Mouse (Mus musculus): ENCODE measurements around the gene Diaph3. TPM values are rescaled to one million over a fixed set of nuclear protein-coding genes. Genes with fewer than 3 reads are reported as not detected.

Diaph3 gene
- polyA plus RNA-seq, 1 experiment from 2014 or later: 7.5 TPM

- Histone ChIP-seq H3K4me2 (ENCODE audit: low read depth, low read length) (no peak overlapping the region), H3K27me3 (ENCODE audit: insufficient read depth, low read length) (no peaks in the 10 kb centered on the region), H3K9me3 (ENCODE audit: low read length) (no peaks in the 10 kb centered on the region), H3K4me3 (ENCODE audit: low read depth, low read length) (no peak overlapping the region), H3K4me1 (ENCODE audit: insufficient read depth) (no peaks in the 10 kb centered on the region), H3K36me3 (replicated peaks; ENCODE audit: insufficient read depth, low read length) (no peaks in the 10 kb centered on the region), H3K9ac (replicated peaks) (no peak overlapping the region), H3K27ac (ENCODE audit: low read depth) (no peak overlapping the region)
- no peak for TF ChIP-seq EP300 (IDR thresholded peaks at IDR 0.05; ENCODE audit: low read depth)
- TF ChIP-seq CTCF (IDR thresholded peaks at IDR 0.05; ENCODE audit: low read depth): no peak
- no peak for DNase-seq
- WGBS (ENCODE audit: insufficient replicate concordance): 32% methylated on average over 4 of the region's 4 CpGs
- no peak for ATAC-seq
Measured at GRCm38 (mm10) chr14:86847154-86847810, 293.8 kb downstream of the Diaph3 start.

GRCm38 (mm10) chr14:86844075-86844474, 297.0 kb downstream of the Diaph3 start:
- H3K4me2 ChIP-seq (ENCODE audit: low read depth, low read length): no peak overlapping the region
- TF ChIP-seq CTCF (IDR thresholded peaks at IDR 0.05; ENCODE audit: low read depth): no peak
- TF ChIP-seq EP300 (IDR thresholded peaks at IDR 0.05; ENCODE audit: low read depth): no peak
- no peak overlapping the region for H3K27ac ChIP-seq (ENCODE audit: low read depth)
- H3K36me3 ChIP-seq (replicated peaks; ENCODE audit: insufficient read depth, low read length): no peaks in the 10 kb centered on the region
- no peak overlapping the region for H3K9ac ChIP-seq (replicated peaks)
- no peaks in the 10 kb centered on the region for H3K27me3 ChIP-seq (ENCODE audit: insufficient read depth, low read length)
- DNase-seq (no peak), ATAC-seq (no peak)
- no peak overlapping the region for H3K4me3 ChIP-seq (ENCODE audit: low read depth, low read length)
- 71% methylated on average over 3 of the region's 3 CpGs for WGBS (ENCODE audit: insufficient replicate concordance)
- H3K4me1 ChIP-seq (ENCODE audit: insufficient read depth): no peaks in the 10 kb centered on the region
- H3K9me3 ChIP-seq (ENCODE audit: low read length): no peaks in the 10 kb centered on the region

- Histone ChIP-seq H3K27ac (ENCODE audit: low read depth) (no peak overlapping the region), H3K4me2 (ENCODE audit: low read depth, low read length) (no peak overlapping the region), H3K9me3 (ENCODE audit: low read length) (no peaks in the 10 kb centered on the region), H3K36me3 (replicated peaks; ENCODE audit: insufficient read depth, low read length) (no peaks in the 10 kb centered on the region), H3K4me1 (ENCODE audit: insufficient read depth) (no peaks in the 10 kb centered on the region), H3K9ac (replicated peaks) (no peak overlapping the region), H3K27me3 (ENCODE audit: insufficient read depth, low read length) (no peaks in the 10 kb centered on the region), H3K4me3 (ENCODE audit: low read depth, low read length) (no peak overlapping the region)
- WGBS (ENCODE audit: insufficient replicate concordance): 75% methylated on average over 2 of the region's 2 CpGs
- no peak for DNase-seq
- no peak for ATAC-seq
- TF ChIP-seq EP300 (IDR thresholded peaks at IDR 0.05; ENCODE audit: low read depth) (no peak), CTCF (IDR thresholded peaks at IDR 0.05; ENCODE audit: low read depth) (no peak)
Measured at GRCm38 (mm10) chr14:86837642-86838041, 303.4 kb downstream of the Diaph3 start.

- 82% methylated on average over 2 of the region's 2 CpGs for whole genome bisulfite sequencing (ENCODE audit: insufficient replicate concordance)
- Histone ChIP-seq H3K4me1 (ENCODE audit: insufficient read depth) (no peaks in the 10 kb centered on the region), H3K27ac (ENCODE audit: low read depth) (no peak overlapping the region), H3K27me3 (ENCODE audit: insufficient read depth, low read length) (no peaks in the 10 kb centered on the region), H3K4me2 (ENCODE audit: low read depth, low read length) (no peak overlapping the region), H3K4me3 (ENCODE audit: low read depth, low read length) (no peak overlapping the region), H3K9me3 (ENCODE audit: low read length) (no peaks in the 10 kb centered on the region), H3K9ac (replicated peaks) (no peak overlapping the region), H3K36me3 (replicated peaks; ENCODE audit: insufficient read depth, low read length) (no peaks in the 10 kb centered on the region)
- TF ChIP-seq CTCF (IDR thresholded peaks at IDR 0.05; ENCODE audit: low read depth) (no peak), EP300 (IDR thresholded peaks at IDR 0.05; ENCODE audit: low read depth) (no peak)
- DNase-seq (no peak), ATAC-seq (no peak)
Measured at GRCm38 (mm10) chr14:86834851-86835250, 306.2 kb downstream of the Diaph3 start.

GRCm38 (mm10) chr14:86834269-86834668, 306.8 kb downstream of the Diaph3 start:
- WGBS (ENCODE audit: insufficient replicate concordance): 91% methylated on average over 6 of the region's 6 CpGs
- DNase-seq (no peak), ATAC-seq (no peak)
- no peak overlapping the region for H3K9ac ChIP-seq (replicated peaks)
- TF ChIP-seq CTCF (IDR thresholded peaks at IDR 0.05; ENCODE audit: low read depth): no peak
- TF ChIP-seq EP300 (IDR thresholded peaks at IDR 0.05; ENCODE audit: low read depth): no peak
- no peaks in the 10 kb centered on the region for H3K4me1 ChIP-seq (ENCODE audit: insufficient read depth)
- no peak overlapping the region for H3K4me2 ChIP-seq (ENCODE audit: low read depth, low read length)
- no peak overlapping the region for H3K27ac ChIP-seq (ENCODE audit: low read depth)
- H3K9me3 ChIP-seq (ENCODE audit: low read length): no peaks in the 10 kb centered on the region
- no peaks in the 10 kb centered on the region for H3K27me3 ChIP-seq (ENCODE audit: insufficient read depth, low read length)
- no peaks in the 10 kb centered on the region for H3K36me3 ChIP-seq (replicated peaks; ENCODE audit: insufficient read depth, low read length)
- H3K4me3 ChIP-seq (ENCODE audit: low read depth, low read length): no peak overlapping the region

GRCm38 (mm10) chr14:86833003-86833402, 308.0 kb downstream of the Diaph3 start:
- H3K27ac ChIP-seq (ENCODE audit: low read depth): no peak overlapping the region
- no peak for ATAC-seq
- 82% methylated on average over 4 of the region's 4 CpGs for WGBS (ENCODE audit: insufficient replicate concordance)
- H3K9me3 ChIP-seq (ENCODE audit: low read length): no peaks in the 10 kb centered on the region
- no peak for DNase-seq
- no peaks in the 10 kb centered on the region for H3K4me1 ChIP-seq (ENCODE audit: insufficient read depth)
- no peak overlapping the region for H3K4me3 ChIP-seq (ENCODE audit: low read depth, low read length)
- H3K9ac ChIP-seq (replicated peaks): no peak overlapping the region
- H3K27me3 ChIP-seq (ENCODE audit: insufficient read depth, low read length): no peaks in the 10 kb centered on the region
- H3K4me2 ChIP-seq (ENCODE audit: low read depth, low read length): no peak overlapping the region
- no peaks in the 10 kb centered on the region for H3K36me3 ChIP-seq (replicated peaks; ENCODE audit: insufficient read depth, low read length)
- TF ChIP-seq CTCF (IDR thresholded peaks at IDR 0.05; ENCODE audit: low read depth) (no peak), EP300 (IDR thresholded peaks at IDR 0.05; ENCODE audit: low read depth) (no peak)
